Mouse (Mus musculus): ENCODE results near the gene Ehmt2. TPM values are rescaled to one million over a fixed set of nuclear protein-coding genes. Genes with fewer than 3 reads are reported as not detected.
A peak's percentile ranks its signal among the peaks of the same experiment; 100 is the strongest.
"Not testable (repeated sequence)": the region's sequence is repeated elsewhere in the genome, so short reads cannot be mapped to it uniquely, and the experiment has no call there.

The Ehmt2 gene
- polyA plus RNA-seq, 1 experiment from 2014 or later: 90.1 TPM

GRCm38 (mm10) chr17:34934830-34935229 is 36.6 kb downstream of the Ehmt2 start:
- peaks cover 15% of the 10 kb centered on the region for H3K4me1 ChIP-seq (replicated peaks)
- H3K27me3 ChIP-seq: 0 out of 2 replicates have a peak, but pooled peaks cover 3% of the 10 kb centered on the region
- no peak overlapping the region for H3K4me2 ChIP-seq
- no peaks in the 10 kb centered on the region for H3K9me3 ChIP-seq
- H3K9ac ChIP-seq: 0 out of 2 replicates have a peak overlapping the region, but pooled peaks have one; percentile 31
- no peak overlapping the region for H3K4me3 ChIP-seq
- H3K36me3 ChIP-seq: peaks cover 31% of the 10 kb centered on the region
- ATAC-seq (ENCODE audit: low FRiP score): no peak
- WGBS: 51% methylated on average over 8 of the region's 8 CpGs
- no peak overlapping the region for H3K27ac ChIP-seq

DNA sequence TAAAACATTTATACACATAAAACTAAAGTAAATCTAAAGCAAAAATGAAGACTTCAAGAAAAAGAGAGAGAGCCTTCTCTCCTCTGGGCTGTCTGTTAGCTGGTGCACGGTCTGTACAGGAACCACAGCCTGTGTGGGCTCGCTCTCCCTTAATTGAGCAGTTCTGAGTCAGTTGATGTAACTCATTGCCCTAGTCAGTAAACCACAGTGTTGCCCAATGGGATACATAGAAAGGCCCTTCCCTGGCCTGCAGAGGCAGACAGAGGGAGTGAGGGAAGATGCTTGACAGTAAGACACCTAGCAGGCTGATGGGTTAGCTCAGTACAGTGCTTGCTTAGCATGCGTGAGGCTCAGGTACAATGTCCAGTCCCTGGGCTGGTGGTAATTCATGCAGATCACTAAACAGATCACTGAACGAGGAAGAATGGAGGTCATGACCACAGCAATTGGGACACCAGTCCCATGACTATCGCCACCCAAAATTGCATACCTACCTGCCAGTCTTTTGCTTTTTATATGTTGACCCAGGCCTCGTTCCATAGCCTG is 39.8 kb downstream of the Ehmt2 start:
- Histone ChIP-seq H3K4me3 (no peak overlapping the region), H3K36me3 (peaks cover 26% of the 10 kb centered on the region), H3K9me3 (no peaks in the 10 kb centered on the region), H3K9ac (no peak overlapping the region), H3K27ac (no peak overlapping the region), H3K27me3 (0 out of 2 replicates have a peak, but pooled peaks cover under 1% of the 10 kb centered on the region), H3K4me2 (no peak overlapping the region), H3K4me1 (replicated peaks) (peaks cover 6% of the 10 kb centered on the region)
- no peak for ATAC-seq (ENCODE audit: low FRiP score)
- WGBS: 86% methylated on average over 6 of the region's 6 CpGs

- Histone ChIP-seq H3K27ac (peak overlapping the region; percentile 55; the same call in 1 of the 2 replicates), H3K4me1 (replicated peaks) (peaks cover 6% of the 10 kb centered on the region), H3K9ac (peak overlapping the region; percentile 29; the same call in 1 of the 2 replicates), H3K4me2 (peak overlapping the region; percentile 43), H3K36me3 (peaks cover 6% of the 10 kb centered on the region; the same call in 1 of the 2 replicates), H3K4me3 (peak overlapping the region; percentile 21), H3K27me3 (no peaks in the 10 kb centered on the region), H3K9me3 (no peaks in the 10 kb centered on the region)
- ATAC-seq (ENCODE audit: low FRiP score): no peak
- 9% methylated on average over 15 of the region's 15 CpGs for WGBS
Observed at GRCm38 (mm10) chr17:34941344-34942041, 43.2 kb downstream of the Ehmt2 start.

GRCm38 (mm10) chr17:34943128-34943815 is 45.0 kb downstream of the Ehmt2 start:
- H3K9ac ChIP-seq: no peak overlapping the region; the same call in 1 of the 2 replicates
- H3K4me2 ChIP-seq: no peak overlapping the region
- ATAC-seq (ENCODE audit: low FRiP score): no peak
- H3K4me1 ChIP-seq (replicated peaks): peaks cover 6% of the 10 kb centered on the region
- H3K9me3 ChIP-seq: no peaks in the 10 kb centered on the region
- 89% methylated on average over 4 of the region's 4 CpGs for WGBS
- H3K27ac ChIP-seq: no peak overlapping the region
- H3K4me3 ChIP-seq: no peak overlapping the region
- H3K36me3 ChIP-seq: peaks cover 6% of the 10 kb centered on the region; the same call in 1 of the 2 replicates
- no peaks in the 10 kb centered on the region for H3K27me3 ChIP-seq

DNA sequence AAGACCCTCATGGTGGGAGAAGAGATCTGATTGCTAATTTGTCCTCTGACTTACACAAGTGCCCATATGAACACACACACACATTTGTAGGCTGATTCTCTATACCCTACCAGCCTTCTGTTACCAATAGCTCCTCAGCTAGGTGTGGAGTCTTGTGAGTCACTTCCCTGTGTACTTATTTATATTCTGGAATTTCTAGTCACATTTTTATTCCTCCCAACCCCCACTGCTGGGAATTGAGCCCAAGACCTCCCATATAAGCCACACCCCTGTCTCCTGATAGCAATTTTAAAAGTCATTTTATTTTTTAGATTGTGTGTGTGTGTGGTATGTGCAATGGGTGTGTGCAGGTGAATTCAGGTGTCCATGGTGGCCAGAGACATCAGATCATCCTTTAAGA is 46.1 kb downstream of the Ehmt2 start:
- H3K4me3 ChIP-seq: no peak overlapping the region
- H3K4me1 ChIP-seq (replicated peaks): peaks cover 6% of the 10 kb centered on the region
- H3K36me3 ChIP-seq: peaks cover 6% of the 10 kb centered on the region
- H3K9ac ChIP-seq: no peak overlapping the region
- no peaks in the 10 kb centered on the region for H3K27me3 ChIP-seq
- ATAC-seq (ENCODE audit: low FRiP score): no peak
- no peaks in the 10 kb centered on the region for H3K9me3 ChIP-seq
- no peak overlapping the region for H3K4me2 ChIP-seq
- H3K27ac ChIP-seq: no peak overlapping the region

- no peaks in the 10 kb centered on the region for H3K9me3 ChIP-seq
- peaks cover 23% of the 10 kb centered on the region for H3K36me3 ChIP-seq
- no peak for ATAC-seq (ENCODE audit: low FRiP score)
- H3K27ac ChIP-seq: no peak overlapping the region
- H3K27me3 ChIP-seq: no peaks in the 10 kb centered on the region
- 89% methylated on average over 5 of the region's 5 CpGs for WGBS
- peaks cover 19% of the 10 kb centered on the region for H3K4me1 ChIP-seq (replicated peaks)
- H3K4me3 ChIP-seq: no peak overlapping the region
- H3K4me2 ChIP-seq: no peak overlapping the region
- no peak overlapping the region for H3K9ac ChIP-seq
Observed at GRCm38 (mm10) chr17:34946486-34947140, 48.3 kb downstream of the Ehmt2 start.

DNA sequence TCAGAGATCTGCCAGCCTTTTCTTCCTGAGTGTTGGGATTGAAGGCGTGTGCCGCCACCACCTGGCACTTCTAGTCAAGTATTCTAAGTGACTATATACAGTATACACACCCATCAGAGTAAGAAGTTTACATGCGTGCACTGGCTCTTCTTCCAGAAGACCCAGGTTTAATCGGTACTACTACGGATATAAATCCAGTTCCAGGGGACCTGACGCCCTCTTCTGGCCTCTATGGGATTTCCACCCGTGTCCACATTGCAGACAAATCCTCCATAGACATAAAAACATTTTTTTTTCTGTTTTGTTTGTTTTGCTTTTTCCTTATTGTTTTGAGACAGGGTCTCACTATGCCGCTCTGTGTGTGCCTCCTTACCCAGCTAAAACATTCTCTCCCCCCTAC is 49.3 kb downstream of the Ehmt2 start:
- Histone ChIP-seq H3K27ac (no peak overlapping the region), H3K4me2 (no peak overlapping the region), H3K4me1 (replicated peaks) (peaks cover 16% of the 10 kb centered on the region), H3K4me3 (no peak overlapping the region), H3K36me3 (peaks cover 23% of the 10 kb centered on the region), H3K9me3 (no peaks in the 10 kb centered on the region), H3K9ac (no peak overlapping the region), H3K27me3 (no peaks in the 10 kb centered on the region)
- WGBS: 28% methylated on average over 8 of the region's 8 CpGs
- no peak for ATAC-seq (ENCODE audit: low FRiP score)

DNA sequence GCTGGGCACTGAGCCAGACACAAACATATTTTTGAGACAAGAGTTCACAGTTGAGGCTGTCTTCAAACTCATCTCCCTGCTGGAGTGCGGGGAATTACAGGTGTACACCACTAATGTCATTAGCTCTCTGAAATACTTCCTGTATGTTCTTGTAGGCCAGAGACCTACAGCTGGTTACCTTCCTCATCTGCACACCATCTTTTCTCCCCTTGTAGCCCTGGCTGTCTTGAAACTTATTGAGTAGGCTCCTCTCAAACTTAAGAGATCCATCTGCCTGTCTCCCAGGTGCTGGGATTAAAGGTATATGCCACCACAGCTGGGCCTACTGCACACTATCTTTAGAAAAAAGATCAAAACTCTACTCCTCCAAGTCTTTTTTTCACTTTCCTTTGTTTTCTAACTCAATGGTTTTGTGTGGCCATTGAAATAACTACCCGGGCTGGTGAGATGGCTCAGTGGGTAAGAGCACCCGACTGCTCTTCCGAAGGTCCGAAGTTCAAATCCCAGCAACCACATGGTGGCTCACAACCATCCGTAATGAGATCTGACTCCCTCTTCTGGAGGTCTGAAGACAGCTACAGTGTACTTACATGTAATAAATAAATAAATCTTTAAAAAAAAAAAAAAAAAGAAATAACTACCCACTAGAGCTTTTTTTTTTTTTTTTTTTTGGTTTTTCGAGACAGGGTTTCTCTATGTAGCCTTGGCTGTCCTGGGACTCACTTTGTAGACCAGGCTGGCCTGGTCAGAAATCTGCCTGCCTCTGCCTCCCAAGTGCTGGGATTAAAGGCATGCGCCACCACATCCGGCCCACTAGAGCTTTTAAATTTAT is 50.7 kb downstream of the Ehmt2 start:
- H3K27ac ChIP-seq; ATAC-seq (ENCODE audit: low FRiP score): not testable (repeated sequence)
- WGBS: 64% methylated on average over 9 of the region's 9 CpGs

GRCm38 (mm10) chr17:34949553-34949969 is 51.3 kb downstream of the Ehmt2 start:
- ATAC-seq (ENCODE audit: low FRiP score): no peak
- WGBS: 36% methylated on average over 4 of the region's 4 CpGs
- Histone ChIP-seq H3K36me3 (peaks cover 23% of the 10 kb centered on the region), H3K4me2 (no peak overlapping the region), H3K9ac (no peak overlapping the region; the same call in 1 of the 2 replicates), H3K4me3 (peak overlapping the region; percentile 80; the same call in 1 of the 2 replicates), H3K27me3 (peaks cover 1% of the 10 kb centered on the region; the same call in 1 of the 2 replicates), H3K9me3 (no peaks in the 10 kb centered on the region), H3K27ac (0 out of 2 replicates have a peak overlapping the region, but pooled peaks have one; percentile 92), H3K4me1 (replicated peaks) (peaks cover 16% of the 10 kb centered on the region)

More for the DNA sequence above, 50.7 kb downstream of the Ehmt2 start:
- H3K9ac ChIP-seq, H3K9me3 ChIP-seq, H3K27me3 ChIP-seq, H3K4me3 ChIP-seq, H3K4me2 ChIP-seq: not testable (repeated sequence)
- Histone ChIP-seq H3K36me3 (peaks cover 23% of the 10 kb centered on the region), H3K4me1 (replicated peaks) (peaks cover 16% of the 10 kb centered on the region)

GRCm38 (mm10) chr17:34950514-34951455 is 52.5 kb downstream of the Ehmt2 start:
- no peak for ATAC-seq (ENCODE audit: low FRiP score)
- Histone ChIP-seq H3K4me3 (peak overlapping the region; percentile 80), H3K27ac (peak overlapping the region; percentile 92), H3K4me2 (peak overlapping the region; percentile 77), H3K9ac (peak overlapping the region; percentile 98), H3K27me3 (peaks cover 14% of the 10 kb centered on the region), H3K36me3 (peaks cover 18% of the 10 kb centered on the region), H3K4me1 (replicated peaks) (peaks cover 16% of the 10 kb centered on the region), H3K9me3 (no peaks in the 10 kb centered on the region)
- WGBS: 31% methylated on average over 10 of the region's 10 CpGs

Measured in hindbrain, embryonic 13.5 days (tissue).